Mouse (Mus musculus) intestine, embryonic 14.5 days (tissue): ENCODE measurements at regions not wholly inside any gene's neighbourhood (a gene's known extent, or its start where the extent isn't known, plus 50 kb on each side); places are given as distances from the start of the nearest gene placed in this dataset.
A peak's percentile ranks its signal among the peaks of the same experiment; 100 is the strongest.

ENCODE experiments used
- ATAC-seq: fragments of 200-750 bp; cut with Nextera tagmentation; replicated peaks from 2 replicates; pipeline ENCODE4 v1.8.0; 2017; ENCODE audit warnings: low read depth, moderate number of reproducible peaks, moderate TSS enrichment, moderate library complexity; ENCODE audit not compliant: low FRiP score, low TSS enrichment
- DNase-seq: peaks from one replicate; pipeline ENCODE4 v3.0.0-alpha.2; 2018; ENCODE audit warnings: low spot score
- H3K27ac ChIP-seq: fragments of 300-500 bp; sonication (generic); 2 replicates; pipeline ENCODE4 v1.5.1; 2014; ENCODE audit warnings: low read depth, mild to moderate bottlenecking, control low read depth
- H3K27me3 ChIP-seq: fragments of 300-500 bp; sonication (generic); replicated peaks from 2 replicates; pipeline ENCODE4 v1.6.1; 2014; ENCODE audit warnings: low read length, control low read depth; ENCODE audit not compliant: control insufficient read depth, insufficient read depth
- H3K36me3 ChIP-seq: fragments of 300-500 bp; sonication (generic); 2 replicates; pipeline ENCODE4 v1.6.1; 2014; ENCODE audit warnings: low read length, control low read depth; ENCODE audit not compliant: control insufficient read depth, insufficient read depth
- H3K4me1 ChIP-seq: fragments of 300-500 bp; sonication (generic); replicated peaks from 2 replicates; pipeline ENCODE4 v1.6.1; 2014; ENCODE audit warnings: low read length, control low read depth, mixed read lengths; ENCODE audit not compliant: control insufficient read depth, insufficient read depth
- H3K4me2 ChIP-seq: fragments of 300-500 bp; sonication (generic); 2 replicates; pipeline ENCODE4 v1.6.1; 2014; ENCODE audit warnings: low read length
- H3K4me3 ChIP-seq: fragments of 300-500 bp; sonication (generic); 2 replicates; pipeline ENCODE4 v1.5.1; 2014; ENCODE audit warnings: low read depth, low read length, control low read depth, mixed read lengths
- H3K9ac ChIP-seq: fragments of 300-500 bp; sonication (generic); 2 replicates; pipeline ENCODE4 v1.6.1; 2014; ENCODE audit warnings: mild to moderate bottlenecking, low read length
- H3K9me3 ChIP-seq: fragments of 300-500 bp; sonication (generic); 2 replicates; pipeline ENCODE4 v1.6.1; 2016; ENCODE audit warnings: low read length, control low read depth; ENCODE audit not compliant: control insufficient read depth
- WGBS: fragments of 180-500 bp; shearing (Covaris S2); extraction: QIAGEN DNeasy Blood & Tissue Kit; methylation state at CpG from one replicate; pipeline ENCODE4 v1.1.7; 2014; 5-methylcytosine and 5-hydroxymethylcytosine counted together

- ATAC-seq (peak; percentile 61; the same call in 1 of the 2 replicates), DNase-seq (no peak)
- Histone ChIP-seq H3K4me1 (0 out of 2 replicates have a peak, but pooled peaks cover 5% of the 10 kb centered on the region), H3K9me3 (no peaks in the 10 kb centered on the region), H3K36me3 (no peaks in the 10 kb centered on the region), H3K4me3 (no peak overlapping the region), H3K9ac (no peak overlapping the region), H3K4me2 (no peak overlapping the region), H3K27ac (no peak overlapping the region), H3K27me3 (no peaks in the 10 kb centered on the region)
- WGBS = 44% methylated on average over 5 of the region's 5 CpGs
These were observed 63.6 kb upstream of the Oxtr start for GRCm38 (mm10) chr6:112553231-112553920.

- Histone ChIP-seq H3K4me1 (0 out of 2 replicates have a peak, but pooled peaks cover 5% of the 10 kb centered on the region), H3K4me3 (no peak overlapping the region), H3K9ac (no peak overlapping the region), H3K4me2 (no peak overlapping the region), H3K27me3 (no peaks in the 10 kb centered on the region), H3K36me3 (no peaks in the 10 kb centered on the region), H3K9me3 (no peaks in the 10 kb centered on the region), H3K27ac (no peak overlapping the region)
- 87% methylated on average over 4 of the region's 4 CpGs for WGBS
- no peak for DNase-seq
- no peak for ATAC-seq
These were observed 62.8 kb upstream of the Oxtr start for GRCm38 (mm10) chr6:112552560-112552959.

GRCm38 (mm10) chr6:112551298-112551697 is 61.6 kb upstream of the Oxtr start:
- H3K9me3 ChIP-seq = no peaks in the 10 kb centered on the region
- 74% methylated on average over 4 of the region's 4 CpGs for WGBS
- H3K27ac ChIP-seq = no peak overlapping the region
- 0 out of 2 replicates have a peak, but pooled peaks cover 5% of the 10 kb centered on the region for H3K4me1 ChIP-seq
- H3K36me3 ChIP-seq = no peaks in the 10 kb centered on the region
- H3K4me2 ChIP-seq = no peak overlapping the region
- ATAC-seq = no peak
- DNase-seq = no peak
- H3K27me3 ChIP-seq = no peaks in the 10 kb centered on the region
- H3K9ac ChIP-seq = no peak overlapping the region
- H3K4me3 ChIP-seq = no peak overlapping the region

- H3K27me3 ChIP-seq = no peaks in the 10 kb centered on the region
These were observed 57.5 kb upstream of the Oxtr start for GRCm38 (mm10) chr6:112547251-112547650.

GRCm38 (mm10) chr6:112546033-112546432 is 56.3 kb upstream of the Oxtr start:
- no peaks in the 10 kb centered on the region for H3K27me3 ChIP-seq
- no peak overlapping the region for H3K4me2 ChIP-seq
- H3K9ac ChIP-seq = no peak overlapping the region
- no peaks in the 10 kb centered on the region for H3K4me1 ChIP-seq
- H3K9me3 ChIP-seq = no peaks in the 10 kb centered on the region
- H3K27ac ChIP-seq = no peak overlapping the region
- DNase-seq (no peak), ATAC-seq (no peak)
- no peak overlapping the region for H3K4me3 ChIP-seq
- 71% methylated on average over 5 of the region's 5 CpGs for WGBS
- no peaks in the 10 kb centered on the region for H3K36me3 ChIP-seq

More at GRCm38 (mm10) chr6:112547251-112547650, 57.5 kb upstream of the Oxtr start:
- H3K4me3 ChIP-seq = no peak overlapping the region
- H3K36me3 ChIP-seq = no peaks in the 10 kb centered on the region
- no peaks in the 10 kb centered on the region for H3K4me1 ChIP-seq
- no peak overlapping the region for H3K27ac ChIP-seq
- WGBS = 79% methylated on average over 10 of the region's 10 CpGs
- no peak for DNase-seq
- ATAC-seq = no peak
- no peaks in the 10 kb centered on the region for H3K9me3 ChIP-seq
- H3K9ac ChIP-seq = no peak overlapping the region
- no peak overlapping the region for H3K4me2 ChIP-seq

GRCm38 (mm10) chr6:112544315-112544714 is 54.6 kb upstream of the Oxtr start:
- Histone ChIP-seq H3K4me1 (no peaks in the 10 kb centered on the region), H3K9ac (no peak overlapping the region), H3K4me3 (no peak overlapping the region), H3K9me3 (no peaks in the 10 kb centered on the region), H3K36me3 (no peaks in the 10 kb centered on the region), H3K4me2 (no peak overlapping the region), H3K27me3 (no peaks in the 10 kb centered on the region), H3K27ac (no peak overlapping the region)
- ATAC-seq (no peak), DNase-seq (no peak)
- WGBS = 75% methylated on average over 4 of the region's 4 CpGs

GRCm38 (mm10) chr6:112542692-112543091 is 52.9 kb upstream of the Oxtr start:
- DNase-seq = no peak
- 84% methylated on average over 2 of the region's 2 CpGs for WGBS
- ATAC-seq = no peak
- Histone ChIP-seq H3K4me1 (no peaks in the 10 kb centered on the region), H3K27me3 (no peaks in the 10 kb centered on the region), H3K9ac (no peak overlapping the region), H3K9me3 (no peaks in the 10 kb centered on the region), H3K27ac (no peak overlapping the region), H3K36me3 (no peaks in the 10 kb centered on the region), H3K4me3 (no peak overlapping the region), H3K4me2 (no peak overlapping the region)
